Mouse (Mus musculus) embryonic facial prominence, embryonic 11.5 days (tissue): ENCODE data around the gene Eipr1. TPM values are rescaled to one million over a fixed set of nuclear protein-coding genes. Genes with fewer than 3 reads are reported as not detected.

Experiments used
- ATAC-seq: fragments of 200-750 bp; cut with Nextera tagmentation; replicated peaks from 2 replicates; pipeline ENCODE4 v1.8.0; 2017; ENCODE audit warnings: low read depth; ENCODE audit not compliant: insufficient number of reproducible peaks, low FRiP score, low TSS enrichment
- DNase-seq: peaks from one replicate; pipeline ENCODE4 v3.0.0-alpha.2; 2015; ENCODE audit warnings: low spot score
- H3K27ac ChIP-seq: fragments of 300-500 bp; sonication (generic); replicated peaks from 2 replicates; pipeline ENCODE4 v1.5.1; 2014; ENCODE audit warnings: mild to moderate bottlenecking, low read depth, low read length, control low read depth
- H3K27me3 ChIP-seq: fragments of 300-500 bp; sonication (generic); 2 replicates; pipeline ENCODE4 v1.6.1; 2014; ENCODE audit warnings: mild to moderate bottlenecking, low read length, moderate library complexity, mixed read lengths; ENCODE audit not compliant: control insufficient read depth, insufficient read depth
- H3K36me3 ChIP-seq: fragments of 300-500 bp; sonication (generic); replicated peaks from 2 replicates; pipeline ENCODE4 v1.6.1; 2014; ENCODE audit warnings: low read depth, mild to moderate bottlenecking, low read length, moderate library complexity, mixed read lengths; ENCODE audit not compliant: control insufficient read depth, insufficient read depth
- H3K4me1 ChIP-seq: fragments of 300-500 bp; sonication (generic); 2 replicates; pipeline ENCODE4 v1.6.1; 2014; ENCODE audit warnings: low read length, mixed read lengths; ENCODE audit not compliant: control insufficient read depth, insufficient read depth
- H3K4me2 ChIP-seq: fragments of 300-500 bp; sonication (generic); 2 replicates; pipeline ENCODE4 v1.6.1; 2014; ENCODE audit warnings: low read depth, mild to moderate bottlenecking, control low read depth, low read length, moderate library complexity
- H3K4me3 ChIP-seq: fragments of 300-500 bp; sonication (generic); 2 replicates; pipeline ENCODE4 v1.5.1; 2014; ENCODE audit warnings: low read depth, low read length, control low read depth
- H3K9ac ChIP-seq: fragments of 300-500 bp; sonication (generic); replicated peaks from 2 replicates; pipeline ENCODE4 v1.6.1; 2014; ENCODE audit warnings: mild to moderate bottlenecking, control low read depth, low read length
- H3K9me3 ChIP-seq: fragments of 300-500 bp; sonication (generic); replicated peaks from 2 replicates; pipeline ENCODE4 v1.6.1; 2016; ENCODE audit warnings: mild to moderate bottlenecking, low read length, inconsistent platforms, mixed read lengths; ENCODE audit not compliant: control insufficient read depth
- WGBS: fragments of 180-500 bp; shearing (Covaris S2); extraction: QIAGEN DNeasy Blood & Tissue Kit; methylation state at CpG from one replicate; pipeline ENCODE4 v1.1.7; 2014; 5-methylcytosine and 5-hydroxymethylcytosine counted together
- polyA plus RNA-seq: library from polyadenylated mRNA; unstranded; fragments of >200 nt; fragmentation: Nextera tagmentation; extraction: Ambion mirVana; gene quantifications from 2 replicates; pipeline ENCODE4 v1.2.1, GENCODE M21; 2014

Eipr1 gene
- polyA plus RNA-seq, 1 experiment from 2014 or later: 33.9 TPM

GRCm38 (mm10) chr12:28795041-28795440 lies 43.4 kb downstream of the Eipr1 start:
- H3K9ac ChIP-seq: no peak overlapping the region
- no peaks in the 10 kb centered on the region for H3K36me3 ChIP-seq
- H3K4me2 ChIP-seq: no peak overlapping the region
- no peak overlapping the region for H3K27ac ChIP-seq
- no peak overlapping the region for H3K4me3 ChIP-seq
- H3K4me1 ChIP-seq: no peaks in the 10 kb centered on the region
- no peak for ATAC-seq
- no peaks in the 10 kb centered on the region for H3K9me3 ChIP-seq
- H3K27me3 ChIP-seq: no peaks in the 10 kb centered on the region
- no peak for DNase-seq
- WGBS: 97% methylated on average over 3 of the region's 3 CpGs

GRCm38 (mm10) chr12:28796881-28797420 lies 45.3 kb downstream of the Eipr1 start:
- ATAC-seq (no peak), DNase-seq (no peak)
- H3K4me3 ChIP-seq: no peak overlapping the region
- H3K27me3 ChIP-seq: no peaks in the 10 kb centered on the region
- H3K9me3 ChIP-seq: no peaks in the 10 kb centered on the region
- no peak overlapping the region for H3K9ac ChIP-seq
- H3K27ac ChIP-seq: no peak overlapping the region
- no peak overlapping the region for H3K4me2 ChIP-seq
- no peaks in the 10 kb centered on the region for H3K4me1 ChIP-seq
- no peaks in the 10 kb centered on the region for H3K36me3 ChIP-seq

- H3K4me2 ChIP-seq: no peak overlapping the region
- no peaks in the 10 kb centered on the region for H3K4me1 ChIP-seq
- H3K27me3 ChIP-seq: no peaks in the 10 kb centered on the region
- H3K9ac ChIP-seq: no peak overlapping the region
- WGBS: 41% methylated on average over 11 of the region's 11 CpGs
- ATAC-seq (0 out of 2 replicates have a peak, but pooled peaks have one; percentile 58), DNase-seq (peak; percentile 40)
- H3K27ac ChIP-seq: no peak overlapping the region
- H3K4me3 ChIP-seq: no peak overlapping the region
- H3K9me3 ChIP-seq: no peaks in the 10 kb centered on the region
- no peaks in the 10 kb centered on the region for H3K36me3 ChIP-seq
Measured at GRCm38 (mm10) chr12:28799798-28800411, 48.3 kb downstream of the Eipr1 start.

DNA sequence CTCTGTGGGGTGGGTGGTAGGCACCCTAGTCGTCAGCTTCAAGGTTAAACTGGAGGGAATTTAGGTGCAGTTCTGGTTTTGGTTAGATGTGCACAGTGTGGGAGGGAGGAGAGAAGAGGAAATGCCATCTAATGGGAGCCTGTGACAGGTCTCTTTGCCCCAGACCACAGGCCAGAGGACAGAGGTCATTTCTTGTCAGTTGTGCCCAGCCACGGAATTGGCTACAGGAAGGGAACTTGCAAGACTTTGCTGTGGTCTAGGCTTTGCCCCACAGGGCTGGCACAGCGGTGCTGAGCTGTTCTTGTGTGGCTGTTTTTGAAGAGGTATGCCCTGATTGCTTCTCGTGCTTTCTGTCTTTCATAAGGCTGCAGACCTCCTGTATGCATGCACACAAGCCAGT lies 48.8 kb downstream of the Eipr1 start:
- no peak for DNase-seq
- Histone ChIP-seq H3K4me2 (no peak overlapping the region), H3K36me3 (no peaks in the 10 kb centered on the region), H3K9me3 (no peaks in the 10 kb centered on the region), H3K4me3 (no peak overlapping the region), H3K27ac (no peak overlapping the region), H3K27me3 (no peaks in the 10 kb centered on the region), H3K9ac (no peak overlapping the region), H3K4me1 (no peaks in the 10 kb centered on the region)
- ATAC-seq: no peak
- 43% methylated on average over 4 of the region's 4 CpGs for WGBS

DNA sequence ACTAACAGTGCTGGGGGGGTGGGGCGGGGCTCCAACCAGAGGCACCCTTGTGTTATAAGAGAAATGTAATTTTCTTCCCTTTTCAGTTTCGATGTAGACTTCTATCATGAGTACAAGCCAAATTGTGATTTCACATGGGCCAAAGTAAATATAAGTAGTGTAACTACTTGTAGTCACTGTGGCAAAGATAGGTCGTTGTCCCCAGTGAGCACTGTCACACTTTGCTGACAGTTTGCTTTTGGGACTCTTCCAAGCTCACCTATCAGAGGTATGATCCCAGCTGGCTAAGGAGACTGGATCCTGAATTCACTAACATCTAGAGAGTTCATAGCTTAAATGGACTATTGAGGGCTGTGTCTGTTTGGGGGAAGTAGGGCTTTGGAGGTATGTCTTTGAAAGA lies 49.3 kb downstream of the Eipr1 start:
- H3K4me3 ChIP-seq: no peak overlapping the region
- 88% methylated on average over 3 of the region's 3 CpGs for WGBS
- H3K36me3 ChIP-seq: no peaks in the 10 kb centered on the region
- H3K4me2 ChIP-seq: no peak overlapping the region
- no peaks in the 10 kb centered on the region for H3K27me3 ChIP-seq
- ATAC-seq (no peak), DNase-seq (no peak)
- H3K4me1 ChIP-seq: no peaks in the 10 kb centered on the region
- H3K9me3 ChIP-seq: no peaks in the 10 kb centered on the region
- no peak overlapping the region for H3K9ac ChIP-seq
- H3K27ac ChIP-seq: no peak overlapping the region

GRCm38 (mm10) chr12:28801731-28802130 lies 50.1 kb downstream of the Eipr1 start:
- H3K9me3 ChIP-seq: no peaks in the 10 kb centered on the region
- ATAC-seq (no peak), DNase-seq (no peak)
- H3K9ac ChIP-seq: no peak overlapping the region
- no peak overlapping the region for H3K4me2 ChIP-seq
- H3K27ac ChIP-seq: no peak overlapping the region
- 79% methylated on average over 6 of the region's 6 CpGs for WGBS
- H3K36me3 ChIP-seq: no peaks in the 10 kb centered on the region
- no peak overlapping the region for H3K4me3 ChIP-seq
- no peaks in the 10 kb centered on the region for H3K4me1 ChIP-seq
- no peaks in the 10 kb centered on the region for H3K27me3 ChIP-seq

DNA sequence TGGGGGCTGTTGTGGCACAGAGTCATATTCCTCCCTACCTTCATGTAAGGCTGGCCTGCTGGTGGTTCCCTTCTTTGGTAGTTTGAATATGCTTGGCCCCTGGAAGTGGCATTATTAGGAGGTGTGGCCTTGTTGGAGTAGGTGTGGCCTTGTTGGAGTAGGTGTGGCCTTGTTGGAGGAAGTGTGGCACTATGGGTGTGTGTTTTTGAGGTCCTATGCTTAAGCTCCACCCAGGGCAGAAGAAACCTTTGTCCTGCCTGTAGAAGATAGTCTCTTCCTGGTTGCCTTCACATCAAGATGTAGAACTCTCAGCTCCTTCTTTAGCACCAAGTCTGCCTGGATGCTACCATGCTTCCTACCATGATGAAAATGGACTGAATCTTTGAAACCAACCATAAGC lies 51.4 kb downstream of the Eipr1 start:
- Histone ChIP-seq H3K27me3 (no peaks in the 10 kb centered on the region), H3K36me3 (no peaks in the 10 kb centered on the region), H3K27ac (no peak overlapping the region), H3K4me3 (no peak overlapping the region), H3K4me2 (no peak overlapping the region), H3K9me3 (no peaks in the 10 kb centered on the region), H3K4me1 (no peaks in the 10 kb centered on the region), H3K9ac (no peak overlapping the region)
- ATAC-seq: no peak
- DNase-seq: no peak

DNA sequence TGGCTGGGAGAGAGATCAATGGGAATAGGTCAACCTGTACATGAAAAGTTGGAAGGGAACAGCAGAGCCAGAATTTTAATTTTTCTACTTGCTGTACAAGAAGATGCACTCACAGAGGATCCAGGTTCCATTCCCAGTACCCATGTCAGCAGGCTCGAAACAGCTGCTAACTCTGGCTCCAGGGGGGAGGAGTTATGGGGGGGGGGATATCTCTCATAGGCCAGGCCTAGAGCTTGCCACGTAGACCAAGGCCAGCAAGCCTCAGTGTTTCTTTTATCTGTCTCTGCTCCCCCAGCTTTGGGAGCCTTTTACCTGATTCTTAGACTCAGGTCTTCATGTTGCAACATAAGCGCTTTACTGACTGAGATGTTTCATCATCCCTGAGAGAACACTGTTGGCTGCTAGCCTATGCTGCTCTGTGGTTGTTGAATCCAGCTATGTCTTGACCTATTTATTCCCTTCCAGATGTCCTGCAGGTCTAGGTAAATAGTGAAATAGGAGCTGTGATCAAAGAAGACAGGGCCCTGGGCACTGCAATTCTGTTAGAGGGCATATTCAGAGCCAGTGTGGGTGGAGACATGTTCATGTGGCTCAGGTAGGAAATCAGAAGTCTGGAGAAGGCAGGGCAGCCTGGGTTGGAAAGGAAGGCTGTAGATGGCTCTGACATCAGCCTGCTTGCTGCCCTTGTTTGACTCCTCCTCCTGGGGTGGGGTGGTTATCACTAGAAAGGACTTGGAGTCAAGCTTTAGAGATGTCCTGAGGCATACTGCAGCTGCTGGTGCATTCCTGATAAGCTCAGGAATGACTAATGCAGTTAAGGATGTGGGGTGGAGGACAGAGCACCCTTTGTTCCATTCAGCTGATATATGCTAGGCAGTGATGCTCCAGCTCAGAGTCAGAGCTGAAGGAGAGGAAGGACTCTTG lies 53.2 kb downstream of the Eipr1 start:
- Histone ChIP-seq H3K4me1 (no peaks in the 10 kb centered on the region), H3K27ac (no peak overlapping the region)
- WGBS: 68% methylated on average over 3 of the region's 3 CpGs

More for the DNA sequence above, 53.2 kb downstream of the Eipr1 start:
- H3K9me3 ChIP-seq: no peaks in the 10 kb centered on the region
- ATAC-seq: peak; percentile 59; the same call in 1 of the 2 replicates
- H3K4me2 ChIP-seq: no peak overlapping the region
- H3K27me3 ChIP-seq: no peaks in the 10 kb centered on the region
- DNase-seq: no peak
- H3K4me3 ChIP-seq: no peak overlapping the region
- H3K9ac ChIP-seq: no peak overlapping the region
- H3K36me3 ChIP-seq: no peaks in the 10 kb centered on the region
